Mouse (Mus musculus): ENCODE data around the gene C8a. TPM values are rescaled to one million over a fixed set of nuclear protein-coding genes. Genes with fewer than 3 reads are reported as not detected.

Gene C8a
- polyA plus RNA-seq, 1 experiment from 2014 or later, result not detected

- no peak overlapping the region for H3K4me2 ChIP-seq (ENCODE audit: low read length)
- no peaks in the 10 kb centered on the region for H3K36me3 ChIP-seq (ENCODE audit: control insufficient read depth, insufficient read depth, low read length)
- ATAC-seq, result no peak
- no peaks in the 10 kb centered on the region for H3K9me3 ChIP-seq (replicated peaks; ENCODE audit: control insufficient read depth, low read length, poor library complexity, severe bottlenecking)
- peaks cover 4% of the 10 kb centered on the region; the same call in 1 of the 2 replicates for H3K4me1 ChIP-seq (ENCODE audit: control insufficient read depth, insufficient read depth, low read length)
- WGBS, result 59% methylated on average over 19 of the region's 19 CpGs
- no peak overlapping the region for H3K9ac ChIP-seq (ENCODE audit: low read depth, low read length)
- H3K27me3 ChIP-seq (ENCODE audit: control insufficient read depth, insufficient read depth, low read depth, low read length), result no peaks in the 10 kb centered on the region
- no peak overlapping the region for H3K4me3 ChIP-seq (ENCODE audit: low read depth, low read length)
- no peak overlapping the region for H3K27ac ChIP-seq (ENCODE audit: low read length)
Measured at GRCm38 (mm10) chr4:104805414-104806257, 70.6 kb downstream of the C8a start.

GRCm38 (mm10) chr4:104804100-104804499 lies 72.1 kb downstream of the C8a start:
- no peak for ATAC-seq
- WGBS, result 91% methylated on average over 4 of the region's 4 CpGs
- Histone ChIP-seq H3K9ac (ENCODE audit: low read depth, low read length) (no peak overlapping the region), H3K4me1 (ENCODE audit: control insufficient read depth, insufficient read depth, low read length) (peaks cover 4% of the 10 kb centered on the region; the same call in 1 of the 2 replicates), H3K9me3 (replicated peaks; ENCODE audit: control insufficient read depth, low read length, poor library complexity, severe bottlenecking) (no peaks in the 10 kb centered on the region), H3K27me3 (ENCODE audit: control insufficient read depth, insufficient read depth, low read depth, low read length) (no peaks in the 10 kb centered on the region), H3K36me3 (ENCODE audit: control insufficient read depth, insufficient read depth, low read length) (no peaks in the 10 kb centered on the region), H3K4me3 (ENCODE audit: low read depth, low read length) (no peak overlapping the region), H3K27ac (ENCODE audit: low read length) (no peak overlapping the region), H3K4me2 (ENCODE audit: low read length) (no peak overlapping the region)

GRCm38 (mm10) chr4:104801625-104802024 lies 74.6 kb downstream of the C8a start:
- 90% methylated on average over 3 of the region's 3 CpGs for WGBS
- ATAC-seq, result no peak
- H3K27me3 ChIP-seq (ENCODE audit: control insufficient read depth, insufficient read depth, low read depth, low read length), result no peaks in the 10 kb centered on the region
- H3K4me1 ChIP-seq (ENCODE audit: control insufficient read depth, insufficient read depth, low read length), result peaks cover 4% of the 10 kb centered on the region; the same call in 1 of the 2 replicates
- H3K4me3 ChIP-seq (ENCODE audit: low read depth, low read length), result no peak overlapping the region
- no peaks in the 10 kb centered on the region for H3K36me3 ChIP-seq (ENCODE audit: control insufficient read depth, insufficient read depth, low read length)
- H3K9me3 ChIP-seq (replicated peaks; ENCODE audit: control insufficient read depth, low read length, poor library complexity, severe bottlenecking), result no peaks in the 10 kb centered on the region
- no peak overlapping the region for H3K4me2 ChIP-seq (ENCODE audit: low read length)
- H3K9ac ChIP-seq (ENCODE audit: low read depth, low read length), result no peak overlapping the region
- no peak overlapping the region for H3K27ac ChIP-seq (ENCODE audit: low read length)

GRCm38 (mm10) chr4:104798951-104799350 lies 77.2 kb downstream of the C8a start:
- 85% methylated on average over 9 of the region's 9 CpGs for WGBS
- Histone ChIP-seq H3K36me3 (ENCODE audit: control insufficient read depth, insufficient read depth, low read length) (no peaks in the 10 kb centered on the region), H3K4me2 (ENCODE audit: low read length) (no peak overlapping the region), H3K4me3 (ENCODE audit: low read depth, low read length) (no peak overlapping the region), H3K4me1 (ENCODE audit: control insufficient read depth, insufficient read depth, low read length) (no peaks in the 10 kb centered on the region), H3K9ac (ENCODE audit: low read depth, low read length) (no peak overlapping the region), H3K27ac (ENCODE audit: low read length) (no peak overlapping the region), H3K9me3 (replicated peaks; ENCODE audit: control insufficient read depth, low read length, poor library complexity, severe bottlenecking) (no peaks in the 10 kb centered on the region), H3K27me3 (ENCODE audit: control insufficient read depth, insufficient read depth, low read depth, low read length) (no peaks in the 10 kb centered on the region)
- ATAC-seq, result no peak

- no peaks in the 10 kb centered on the region for H3K36me3 ChIP-seq (ENCODE audit: control insufficient read depth, insufficient read depth, low read length)
- no peak for ATAC-seq
- no peak overlapping the region for H3K4me3 ChIP-seq (ENCODE audit: low read depth, low read length)
- no peaks in the 10 kb centered on the region for H3K4me1 ChIP-seq (ENCODE audit: control insufficient read depth, insufficient read depth, low read length)
- no peak overlapping the region for H3K27ac ChIP-seq (ENCODE audit: low read length)
- H3K9ac ChIP-seq (ENCODE audit: low read depth, low read length), result no peak overlapping the region
- 76% methylated on average over 4 of the region's 4 CpGs for WGBS
- H3K4me2 ChIP-seq (ENCODE audit: low read length), result no peak overlapping the region
- H3K27me3 ChIP-seq (ENCODE audit: control insufficient read depth, insufficient read depth, low read depth, low read length), result no peaks in the 10 kb centered on the region
- no peaks in the 10 kb centered on the region for H3K9me3 ChIP-seq (replicated peaks; ENCODE audit: control insufficient read depth, low read length, poor library complexity, severe bottlenecking)
Measured at GRCm38 (mm10) chr4:104792111-104792510, 84.1 kb downstream of the C8a start.

- Histone ChIP-seq H3K4me2 (ENCODE audit: low read length) (no peak overlapping the region), H3K4me1 (ENCODE audit: control insufficient read depth, insufficient read depth, low read length) (no peaks in the 10 kb centered on the region), H3K27ac (ENCODE audit: low read length) (no peak overlapping the region), H3K9ac (ENCODE audit: low read depth, low read length) (no peak overlapping the region), H3K36me3 (ENCODE audit: control insufficient read depth, insufficient read depth, low read length) (no peaks in the 10 kb centered on the region), H3K27me3 (ENCODE audit: control insufficient read depth, insufficient read depth, low read depth, low read length) (no peaks in the 10 kb centered on the region), H3K4me3 (ENCODE audit: low read depth, low read length) (no peak overlapping the region), H3K9me3 (replicated peaks; ENCODE audit: control insufficient read depth, low read length, poor library complexity, severe bottlenecking) (no peaks in the 10 kb centered on the region)
- 87% methylated on average over 4 of the region's 4 CpGs for WGBS
- ATAC-seq, result no peak
Measured at GRCm38 (mm10) chr4:104782346-104782745, 93.9 kb downstream of the C8a start.

GRCm38 (mm10) chr4:104781441-104781840 lies 94.8 kb downstream of the C8a start:
- ATAC-seq, result no peak
- H3K4me2 ChIP-seq (ENCODE audit: low read length), result no peak overlapping the region
- no peaks in the 10 kb centered on the region for H3K27me3 ChIP-seq (ENCODE audit: control insufficient read depth, insufficient read depth, low read depth, low read length)
- no peaks in the 10 kb centered on the region for H3K36me3 ChIP-seq (ENCODE audit: control insufficient read depth, insufficient read depth, low read length)
- no peaks in the 10 kb centered on the region for H3K4me1 ChIP-seq (ENCODE audit: control insufficient read depth, insufficient read depth, low read length)
- WGBS, result 90% methylated on average over 3 of the region's 3 CpGs
- no peak overlapping the region for H3K4me3 ChIP-seq (ENCODE audit: low read depth, low read length)
- no peak overlapping the region for H3K9ac ChIP-seq (ENCODE audit: low read depth, low read length)
- no peaks in the 10 kb centered on the region for H3K9me3 ChIP-seq (replicated peaks; ENCODE audit: control insufficient read depth, low read length, poor library complexity, severe bottlenecking)
- no peak overlapping the region for H3K27ac ChIP-seq (ENCODE audit: low read length)

- no peaks in the 10 kb centered on the region for H3K4me1 ChIP-seq (ENCODE audit: control insufficient read depth, insufficient read depth, low read length)
- no peaks in the 10 kb centered on the region for H3K9me3 ChIP-seq (replicated peaks; ENCODE audit: control insufficient read depth, low read length, poor library complexity, severe bottlenecking)
- H3K9ac ChIP-seq (ENCODE audit: low read depth, low read length), result no peak overlapping the region
- WGBS, result 88% methylated on average over 5 of the region's 5 CpGs
- H3K4me3 ChIP-seq (ENCODE audit: low read depth, low read length), result no peak overlapping the region
- H3K4me2 ChIP-seq (ENCODE audit: low read length), result no peak overlapping the region
- no peaks in the 10 kb centered on the region for H3K27me3 ChIP-seq (ENCODE audit: control insufficient read depth, insufficient read depth, low read depth, low read length)
- H3K36me3 ChIP-seq (ENCODE audit: control insufficient read depth, insufficient read depth, low read length), result no peaks in the 10 kb centered on the region
- no peak for ATAC-seq
- H3K27ac ChIP-seq (ENCODE audit: low read length), result no peak overlapping the region
Measured at GRCm38 (mm10) chr4:104779460-104779859, 96.7 kb downstream of the C8a start.

GRCm38 (mm10) chr4:104775601-104776000 lies 100.6 kb downstream of the C8a start:
- H3K9me3 ChIP-seq (replicated peaks; ENCODE audit: control insufficient read depth, low read length, poor library complexity, severe bottlenecking), result no peaks in the 10 kb centered on the region
- no peak overlapping the region for H3K27ac ChIP-seq (ENCODE audit: low read length)
- H3K9ac ChIP-seq (ENCODE audit: low read depth, low read length), result no peak overlapping the region
- no peak overlapping the region for H3K4me3 ChIP-seq (ENCODE audit: low read depth, low read length)
- no peaks in the 10 kb centered on the region for H3K27me3 ChIP-seq (ENCODE audit: control insufficient read depth, insufficient read depth, low read depth, low read length)
- no peaks in the 10 kb centered on the region for H3K4me1 ChIP-seq (ENCODE audit: control insufficient read depth, insufficient read depth, low read length)
- ATAC-seq, result no peak
- no peaks in the 10 kb centered on the region for H3K36me3 ChIP-seq (ENCODE audit: control insufficient read depth, insufficient read depth, low read length)
- H3K4me2 ChIP-seq (ENCODE audit: low read length), result no peak overlapping the region
- WGBS, result 33% methylated on average over 3 of the region's 3 CpGs

Data from midbrain, embryonic 16.5 days (tissue).